Mouse (Mus musculus) gastrocnemius, postnatal 4 days (tissue): ENCODE results near the gene Os9. TPM values are rescaled to one million over a fixed set of nuclear protein-coding genes. Genes with fewer than 3 reads are reported as not detected.
"Not testable (repeated sequence)": the region's sequence is repeated elsewhere in the genome, so short reads cannot be mapped to it uniquely, and the experiment has no call there.

Experiments used
- DNase-seq, 2 experiments: peaks; one replicate each; pipeline ENCODE4 v3.0.0; 2021 to 2022; ENCODE audit warnings: low spot score in 2 of 2, mixed read lengths in 2 of 2
- total RNA-seq, 2 experiments: library from RNA; stranded (reverse); gene quantifications; 2 replicates each; pipeline ENCODE4 v1.2.3; 2021

The Os9 gene
- total RNA-seq, 2 experiments from 2014 or later, result 42.6 to 42.8 TPM

GRCm38 (mm10) chr10:127068360-127069038, 52.4 kb downstream of the Os9 start:
- no peak for DNase-seq

GRCm38 (mm10) chr10:127066519-127067018, 54.4 kb downstream of the Os9 start:
- DNase-seq, result no peak

- DNase-seq, result no peak
Observed at GRCm38 (mm10) chr10:127065981-127066380, 55.0 kb downstream of the Os9 start.

GRCm38 (mm10) chr10:127063913-127064870, 56.7 kb downstream of the Os9 start:
- no peak for DNase-seq

- peak; percentile 99 for DNase-seq
Observed at GRCm38 (mm10) chr10:127063239-127063872, 57.6 kb downstream of the Os9 start, which contains the start of gene Cdk4. Cdk4 (plus strand) TSS chr10:127063534.

- DNase-seq, result no peak
Observed at GRCm38 (mm10) chr10:127062503-127062902, 58.4 kb downstream of the Os9 start.

GRCm38 (mm10) chr10:127062101-127062500, 58.8 kb downstream of the Os9 start:
- DNase-seq, result not testable (repeated sequence)

GRCm38 (mm10) chr10:127061513-127061912, 59.4 kb downstream of the Os9 start:
- DNase-seq, result no peak

- no peak for DNase-seq
Observed at GRCm38 (mm10) chr10:127061085-127061484, 59.8 kb downstream of the Os9 start.

GRCm38 (mm10) chr10:127059968-127060916, 60.7 kb downstream of the Os9 start, which contains the start of gene March9:
March9 (minus strand) TSS chr10:127060184.
- DNase-seq, result no peak

GRCm38 (mm10) chr10:127059174-127059967, 61.6 kb downstream of the Os9 start:
- no peak for DNase-seq

- DNase-seq, result no peak
Observed at GRCm38 (mm10) chr10:127058708-127059107, 62.2 kb downstream of the Os9 start.

- peak; percentile 58 to 75 for DNase-seq
Observed at GRCm38 (mm10) chr10:127058161-127058560, 62.8 kb downstream of the Os9 start.

- no peak for DNase-seq
Observed at GRCm38 (mm10) chr10:127056490-127056889, 64.4 kb downstream of the Os9 start.

- no peak for DNase-seq
Observed at GRCm38 (mm10) chr10:127055406-127055805, 65.5 kb downstream of the Os9 start.

- DNase-seq, result no peak
Observed at GRCm38 (mm10) chr10:127054646-127055045, 66.3 kb downstream of the Os9 start.

GRCm38 (mm10) chr10:127050119-127050474, 70.8 kb downstream of the Os9 start:
- DNase-seq, result no peak

- DNase-seq, result no peak
Observed at GRCm38 (mm10) chr10:127049395-127050118, 71.4 kb downstream of the Os9 start.
